Mouse (Mus musculus) erythroblast, embryonic 14.5 days (primary cell): ENCODE measurements around the gene Rabl6. TPM values are rescaled to one million over a fixed set of nuclear protein-coding genes. Genes with fewer than 3 reads are reported as not detected.

Source experiments
- H3K27me3 ChIP-seq: 2 replicates; pipeline ENCODE4 v1.6.1; 2012; ENCODE audit warnings: inconsistent platforms; ENCODE audit not compliant: control insufficient read depth
- H3K36me3 ChIP-seq: 2 replicates; pipeline ENCODE4 v1.6.1; 2012; ENCODE audit warnings: mild to moderate bottlenecking, inconsistent platforms; ENCODE audit not compliant: control insufficient read depth
- H3K4me1 ChIP-seq: 2 replicates; pipeline ENCODE4 v1.6.1; 2012; ENCODE audit warnings: inconsistent platforms; ENCODE audit not compliant: control insufficient read depth
- H3K4me3 ChIP-seq: replicated peaks from 2 replicates; pipeline ENCODE3; 2012; ENCODE audit warnings: moderate library complexity, mild to moderate bottlenecking, inconsistent platforms
- H3K9me3 ChIP-seq: 2 replicates; pipeline ENCODE4 v1.6.1; 2012; ENCODE audit warnings: low read length, inconsistent platforms, mixed read lengths; ENCODE audit not compliant: control insufficient read depth
- GATA1 ChIP-seq: IDR thresholded peaks from 2 replicates; pipeline ENCODE4 v1.6.1; 2012; ENCODE audit warnings: low read length, inconsistent platforms, mixed read lengths
- TAL1 ChIP-seq: IDR thresholded peaks from 3 replicates; pipeline ENCODE4 v1.6.1; 2012; ENCODE audit warnings: low read length, inconsistent platforms, mixed read lengths
- polyA plus RNA-seq: library from polyadenylated mRNA; stranded (reverse); fragments of >175 nt; gene quantifications from 2 replicates; pipeline ENCODE4 v1.2.3, GENCODE M21; 2012

The Rabl6 gene
- polyA plus RNA-seq, 1 experiment: 4.6 TPM

DNA sequence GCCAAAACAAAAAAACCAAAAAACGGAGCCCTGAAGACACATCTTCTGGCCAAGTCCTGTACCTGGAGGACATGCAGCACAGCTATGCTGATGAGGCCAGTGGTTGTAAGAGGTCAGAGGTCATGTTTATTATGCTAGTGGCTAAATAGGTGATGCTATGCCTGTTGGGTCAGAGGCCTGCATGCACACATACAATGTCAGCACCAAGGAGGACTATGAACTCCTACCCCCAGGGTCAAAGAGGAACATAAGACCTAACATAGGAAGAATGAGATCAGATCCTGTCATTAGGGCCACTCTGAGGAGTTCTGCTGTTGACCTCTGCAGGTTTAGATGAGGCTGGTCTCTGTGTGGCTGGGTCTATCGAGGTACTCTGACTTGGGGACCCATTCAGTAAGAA, 8.3 kb downstream of the Rabl6 start:
- Histone ChIP-seq H3K36me3 (peaks cover 89% of the 10 kb centered on the region), H3K4me1 (peaks cover 12% of the 10 kb centered on the region), H3K27me3 (no peaks in the 10 kb centered on the region), H3K4me3 (no peak overlapping the region), H3K9me3 (no peaks in the 10 kb centered on the region)
- TF ChIP-seq GATA1 (no peak), TAL1 (no peak)

- TF ChIP-seq TAL1: no peak
- no peak for TF ChIP-seq GATA1
- H3K4me3 ChIP-seq: no peak overlapping the region
- no peaks in the 10 kb centered on the region for H3K27me3 ChIP-seq
- H3K36me3 ChIP-seq: peaks cover 92% of the 10 kb centered on the region
- peaks cover 9% of the 10 kb centered on the region for H3K4me1 ChIP-seq
- H3K9me3 ChIP-seq: no peaks in the 10 kb centered on the region
These were observed 9.6 kb downstream of the Rabl6 start for GRCm38 (mm10) chr2:25598749-25599148.

- Histone ChIP-seq H3K36me3 (peaks cover 94% of the 10 kb centered on the region), H3K27me3 (no peaks in the 10 kb centered on the region)
- no peak for TF ChIP-seq GATA1
- TF ChIP-seq TAL1: no peak
These were observed 11.4 kb downstream of the Rabl6 start for GRCm38 (mm10) chr2:25596765-25597510.

DNA sequence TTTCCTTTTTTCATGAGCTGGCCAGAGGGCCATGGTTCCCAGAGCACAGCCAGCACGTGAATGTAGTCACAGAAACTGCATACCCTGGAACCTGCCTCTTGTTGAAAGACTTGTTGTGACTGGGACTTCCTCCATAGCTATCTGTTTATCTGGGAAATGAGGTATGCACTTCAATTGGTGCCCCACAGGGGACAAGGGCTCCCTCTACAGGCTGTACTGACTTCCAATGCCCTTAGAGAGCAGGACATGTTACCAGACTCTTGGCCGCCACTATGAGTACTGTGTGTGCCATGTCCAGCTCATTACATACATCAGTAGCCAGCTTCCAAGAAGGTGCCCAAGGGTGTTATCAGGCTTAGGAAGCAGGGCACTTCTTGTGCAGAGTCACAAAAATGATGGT, 16.5 kb downstream of the Rabl6 start:
- peaks cover 90% of the 10 kb centered on the region for H3K36me3 ChIP-seq
- no peak for TF ChIP-seq TAL1
- TF ChIP-seq GATA1: no peak
- no peaks in the 10 kb centered on the region for H3K9me3 ChIP-seq
- H3K4me3 ChIP-seq: no peak overlapping the region
- no peaks in the 10 kb centered on the region for H3K4me1 ChIP-seq
- H3K27me3 ChIP-seq: no peaks in the 10 kb centered on the region

More at GRCm38 (mm10) chr2:25596765-25597510, 11.4 kb downstream of the Rabl6 start:
- H3K4me3 ChIP-seq: no peak overlapping the region
- peaks cover 9% of the 10 kb centered on the region for H3K4me1 ChIP-seq
- no peaks in the 10 kb centered on the region for H3K9me3 ChIP-seq

DNA sequence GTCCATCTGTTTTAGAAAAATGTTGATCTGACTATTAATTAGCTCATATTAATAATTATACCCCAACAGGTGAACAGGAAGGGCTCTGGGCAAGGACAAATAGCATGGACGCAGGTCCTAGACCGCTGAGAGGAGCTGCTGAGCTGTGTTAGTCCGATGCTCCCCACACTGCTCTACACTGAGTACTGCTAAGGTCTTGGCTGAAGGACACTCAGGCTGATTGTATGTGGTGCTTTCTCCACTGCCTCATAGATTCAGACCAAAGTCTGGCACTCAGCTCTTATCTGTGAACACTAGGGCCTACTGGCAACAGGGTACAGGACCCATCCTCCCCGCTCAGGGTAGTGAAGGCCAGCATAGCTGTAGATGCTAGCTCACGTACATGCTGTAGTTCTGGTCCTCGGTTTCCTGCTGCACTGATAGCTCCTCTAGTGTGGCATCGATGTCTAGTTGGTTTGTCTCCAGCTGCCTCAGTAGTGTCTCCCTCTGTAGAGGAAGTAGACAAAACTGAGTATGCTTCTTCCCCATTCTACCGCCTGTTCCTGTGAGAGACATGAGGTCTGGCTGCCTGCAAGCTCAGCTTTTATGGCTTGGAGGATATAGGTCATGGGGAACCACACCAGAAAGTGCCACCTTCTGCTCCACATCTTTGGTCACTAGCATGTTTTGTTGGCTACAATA, 20.0 kb downstream of the Rabl6 start:
- H3K4me1 ChIP-seq: no peaks in the 10 kb centered on the region
- H3K9me3 ChIP-seq: no peaks in the 10 kb centered on the region
- TF ChIP-seq TAL1 (no peak), GATA1 (no peak)
- peaks cover 90% of the 10 kb centered on the region for H3K36me3 ChIP-seq
- no peaks in the 10 kb centered on the region for H3K27me3 ChIP-seq
- H3K4me3 ChIP-seq: no peak overlapping the region

DNA sequence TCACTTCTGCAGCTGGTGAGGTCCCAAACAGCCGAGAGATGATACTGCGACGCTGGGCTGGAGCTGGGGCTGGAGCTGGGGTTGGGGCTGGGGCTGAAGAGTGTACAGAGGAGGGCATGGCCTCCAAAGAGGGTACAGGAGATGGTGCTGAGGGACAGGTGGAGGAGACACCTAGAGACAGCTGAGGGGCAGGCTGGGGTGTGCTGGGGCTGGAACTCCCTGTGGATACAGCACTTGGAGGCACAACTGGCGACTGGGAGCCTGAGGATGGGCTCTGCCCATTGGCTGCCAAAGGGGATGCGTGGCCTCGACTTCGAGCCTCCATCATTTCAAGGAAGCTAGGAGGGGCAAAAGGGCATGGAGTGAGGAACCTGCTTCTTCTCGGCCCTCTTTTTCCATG, 21.0 kb downstream of the Rabl6 start:
- Histone ChIP-seq H3K4me3 (no peak overlapping the region), H3K36me3 (peaks cover 87% of the 10 kb centered on the region), H3K27me3 (no peaks in the 10 kb centered on the region), H3K9me3 (no peaks in the 10 kb centered on the region), H3K4me1 (peaks cover 8% of the 10 kb centered on the region)
- TF ChIP-seq GATA1: no peak
- no peak for TF ChIP-seq TAL1

GRCm38 (mm10) chr2:25585601-25586000, 22.7 kb downstream of the Rabl6 start:
- H3K4me1 ChIP-seq: peaks cover 18% of the 10 kb centered on the region
- no peak for TF ChIP-seq TAL1
- TF ChIP-seq GATA1: no peak
- H3K9me3 ChIP-seq: no peaks in the 10 kb centered on the region
- peaks cover 9% of the 10 kb centered on the region for H3K27me3 ChIP-seq
- peaks cover 70% of the 10 kb centered on the region for H3K36me3 ChIP-seq
- no peak overlapping the region for H3K4me3 ChIP-seq

- H3K9me3 ChIP-seq: no peaks in the 10 kb centered on the region
- TF ChIP-seq GATA1: no peak
- H3K27me3 ChIP-seq: peaks cover 16% of the 10 kb centered on the region
- H3K4me3 ChIP-seq: no peak overlapping the region
- H3K4me1 ChIP-seq: peaks cover 19% of the 10 kb centered on the region
- peaks cover 62% of the 10 kb centered on the region for H3K36me3 ChIP-seq
These were observed 23.5 kb downstream of the Rabl6 start for GRCm38 (mm10) chr2:25584856-25585255.

GRCm38 (mm10) chr2:25584152-25584551, 24.2 kb downstream of the Rabl6 start:
- Histone ChIP-seq H3K36me3 (peaks cover 58% of the 10 kb centered on the region), H3K27me3 (peaks cover 23% of the 10 kb centered on the region)

More at GRCm38 (mm10) chr2:25584152-25584551, 24.2 kb downstream of the Rabl6 start:
- Histone ChIP-seq H3K4me1 (peaks cover 22% of the 10 kb centered on the region), H3K9me3 (peaks cover 3% of the 10 kb centered on the region), H3K4me3 (no peak overlapping the region)
- TF ChIP-seq GATA1 (no peak), TAL1 (no peak)
